Mouse (Mus musculus) G1E (cell line): Measurements from ENCODE around the gene Arhgap18.

ENCODE experiments used
- CTCF ChIP-seq: IDR thresholded peaks from 2 replicates; pipeline ENCODE4 v1.5.1; 2012; ENCODE audit warnings: low read depth, low read length, inconsistent platforms, mixed read lengths
- GATA1 ChIP-seq: IDR thresholded peaks from 2 replicates; pipeline ENCODE4 v1.6.1; 2012; ENCODE audit warnings: borderline replicate concordance, low read length, inconsistent platforms, mixed read lengths
- GATA2 ChIP-seq: IDR thresholded peaks from 2 replicates; pipeline ENCODE4 v1.6.1; 2012; ENCODE audit warnings: low read depth, low read length, inconsistent platforms, borderline replicate concordance

GRCm38 (mm10) chr10:26820326-26820725 lies 67.1 kb downstream of the Arhgap18 start:
- TF ChIP-seq CTCF (no peak), GATA2 (no peak), GATA1 (no peak)
